ENCODE assay signal across 9 mouse cellular contexts in the genomic region with DNA sequence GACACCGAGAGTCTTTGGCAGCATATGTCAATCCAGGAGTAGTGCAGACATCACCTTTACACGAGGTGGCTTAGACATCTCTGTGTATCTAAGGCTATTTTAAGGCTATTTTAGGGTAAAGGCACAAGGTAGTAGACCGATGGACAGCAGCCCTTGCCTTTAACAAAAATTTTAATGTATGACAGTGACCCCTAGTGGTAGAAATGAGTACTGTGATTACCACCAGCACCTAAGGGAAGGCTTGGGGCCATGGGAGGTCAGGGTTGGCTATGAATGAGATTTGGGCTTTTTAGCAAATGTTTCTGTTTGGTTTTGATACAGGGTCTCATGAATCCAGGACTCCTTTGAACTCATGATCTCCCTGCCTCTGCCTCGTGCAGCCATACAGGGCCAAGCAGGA. TPM values are rescaled to one million over a fixed set of nuclear protein-coding genes. Genes with fewer than 3 reads are reported as not detected.
DNase-seq lines count a peak whose midpoint lies in the region; ATAC-seq and TF ChIP-seq lines count a peak whose summit lies in the region.
"Had no signal": no experiment of that assay in that cellular context is flagged by ENCODE, and none has a peak within 500 bp of the region (broad histone marks: within the 10 kb centered on the region; RNA-seq: fewer than 3 reads in every experiment).

No protein-coding gene starts in this region.

- H3K27me3 ChIP-seq in kidney, postnatal 0 days (ENCODE audit: insufficient read depth, low read length), result no peaks in the 10 kb centered on the region
- no peaks in the 10 kb centered on the region for H3K27me3 ChIP-seq in stomach, postnatal 0 days (ENCODE audit: control insufficient read depth, insufficient read depth, low read length)

- no peaks in the 10 kb centered on the region for H3K9me3 ChIP-seq in kidney, postnatal 0 days (replicated peaks; ENCODE audit: low read length)
- H3K9me3 ChIP-seq in stomach, postnatal 0 days (ENCODE audit: control insufficient read depth, low read length), result no peaks in the 10 kb centered on the region
- H3K9me3 ChIP-seq: limb, embryonic 15.5 days had no signal

- peak; percentile 81 for TF ChIP-seq CTCF in kidney, postnatal 0 days (IDR thresholded peaks at IDR 0.05; ENCODE audit: low read depth)
- TF ChIP-seq CTCF in stomach, postnatal 0 days (IDR thresholded peaks at IDR 0.05; ENCODE audit: low read depth), result peak; percentile 89

- DNase-seq in heart, adult 18-20 months, result peak; percentile 66 to 87
- DNase-seq in heart, postnatal 25 days (ENCODE audit: low spot score), result no peak
- DNase-seq in CD8-positive naive resting alpha-beta T cell, adult 2 months (ENCODE audit: low read depth in 2 of 2, low spot score in 2 of 2), result peak; percentile 63 to 70
- DNase-seq in cerebellum, adult 8-10 months, result peak; percentile 74
- peak; percentile 87 for DNase-seq in heart, adult 8-10 months (ENCODE audit: low spot score)
- peak; percentile 84 for DNase-seq in kidney, postnatal 0 days (ENCODE audit: low spot score)
- peak; percentile 80 for DNase-seq in mesoderm, embryonic 11.5 days (ENCODE audit: low read depth, low spot score)
- no peak for DNase-seq in stomach, postnatal 0 days (ENCODE audit: low spot score)

- no peaks in the 10 kb centered on the region for H3K36me3 ChIP-seq in kidney, postnatal 0 days (ENCODE audit: insufficient read depth, low read length)
- no peaks in the 10 kb centered on the region for H3K36me3 ChIP-seq in stomach, postnatal 0 days (ENCODE audit: control insufficient read depth, insufficient read depth, low read length)
- H3K36me3 ChIP-seq: limb, embryonic 15.5 days had no signal

- intact Hi-C loops in heart, postnatal 25 days (cut with DNase I), result loop anchor here (1.0 to 2.0 kb wide), 3 partner anchors 52 to 106 kb away; a partner anchor contains a TSS

- no peak overlapping the region for H3K4me2 ChIP-seq in kidney, postnatal 0 days (ENCODE audit: low read length)
- no peak overlapping the region for H3K4me2 ChIP-seq in stomach, postnatal 0 days (replicated peaks; ENCODE audit: low read depth)
- H3K4me2 ChIP-seq: limb, embryonic 15.5 days had no signal

- no peak overlapping the region for H3K27ac ChIP-seq in kidney, postnatal 0 days
- no peak overlapping the region for H3K27ac ChIP-seq in stomach, postnatal 0 days (replicated peaks)
- H3K27ac ChIP-seq: limb, embryonic 15.5 days had no signal

- H3K4me3 ChIP-seq in kidney, postnatal 0 days (replicated peaks; ENCODE audit: low read depth, low read length), result no peak overlapping the region
- H3K4me3 ChIP-seq in stomach, postnatal 0 days (ENCODE audit: low read depth, low read length), result no peak overlapping the region
- H3K4me3 ChIP-seq: limb, embryonic 15.5 days had no signal

- no peak; the same call in 1 of the 2 replicates for ATAC-seq in kidney, postnatal 0 days (replicated peaks; ENCODE audit: low FRiP score, low read depth)
- ATAC-seq in stomach, postnatal 0 days (ENCODE audit: low FRiP score, low TSS enrichment), result peak; percentile 44; the same call in 1 of the 2 replicates

- no peak overlapping the region for H3K9ac ChIP-seq in kidney, postnatal 0 days (ENCODE audit: low read depth, low read length)
- no peak overlapping the region for H3K9ac ChIP-seq in stomach, postnatal 0 days (ENCODE audit: low read length)
- H3K9ac ChIP-seq: limb, embryonic 15.5 days had no signal

- TF ChIP-seq EP300 in stomach, postnatal 0 days (optimal IDR thresholded peaks at IDR 0.05), result no peak

- WGBS in kidney, postnatal 0 days, result 17% methylated on average over 4 of the region's 4 CpGs
- WGBS in stomach, postnatal 0 days, result 15% methylated on average over 4 of the region's 4 CpGs

- H3K4me1 ChIP-seq in kidney, postnatal 0 days (replicated peaks; ENCODE audit: insufficient read depth, low read length), result no peaks in the 10 kb centered on the region
- H3K4me1 ChIP-seq in stomach, postnatal 0 days (replicated peaks; ENCODE audit: control insufficient read depth, insufficient read depth), result no peaks in the 10 kb centered on the region

RNA-seq across cellular contexts. Expression of a gene that starts 17.5 kb away (rescaled TPM):
- total RNA-seq in heart, adult 18-20 months (2021), result 10 to 100 TPM; 30.3 to 30.8 TPM
- total RNA-seq in heart, postnatal 25 days (2021), result 10 to 100 TPM; 23.3 to 24.6 TPM
- 10 to 100 TPM; 32.4 to 38.3 (median 35.3) TPM for total RNA-seq in heart, adult 8-10 months (2022)
- polyA plus RNA-seq in kidney, postnatal 0 days (2015; fragmentation: Nextera tagmentation; extraction: Ambion mirVana), result 45.0 and 50.1 TPM in 2 replicates
- 23.2 and 26.0 TPM in 2 replicates for polyA plus RNA-seq in stomach, postnatal 0 days (2015; fragmentation: Nextera tagmentation; extraction: Ambion mirVana)

RNA-seq across cellular contexts. Expression of a gene that starts 33.4 kb away (rescaled TPM):
- 10 to 100 TPM; 18.1 to 21.2 TPM for total RNA-seq in heart, adult 18-20 months (2021)
- 10 to 100 TPM; 26.3 to 28.6 TPM for total RNA-seq in heart, postnatal 25 days (2021)
- total RNA-seq in heart, adult 8-10 months (2022), result 10 to 100 TPM; 18.1 to 29.6 (median 24.2) TPM
- polyA plus RNA-seq in kidney, postnatal 0 days (2015; fragmentation: Nextera tagmentation; extraction: Ambion mirVana), result 83.3 and 85.1 TPM in 2 replicates
- polyA plus RNA-seq in stomach, postnatal 0 days (2015; fragmentation: Nextera tagmentation; extraction: Ambion mirVana), result 27.8 and 32.9 TPM in 2 replicates

RNA-seq across cellular contexts. Expression of a gene that starts 34.3 kb away (rescaled TPM):
- total RNA-seq in heart, adult 18-20 months (2021), result under 1 TPM; 0.41 to 0.89 TPM
- under 1 TPM; 0.45 to 0.49 TPM for total RNA-seq in heart, postnatal 25 days (2021)
- 1 to 10 TPM in 2 of 4 experiments, under 1 TPM in 2; 0.54 to 1.6 (median 1.2) TPM for total RNA-seq in heart, adult 8-10 months (2022)
- 0.28 and 0.47 TPM in 2 replicates for polyA plus RNA-seq in kidney, postnatal 0 days (2015; fragmentation: Nextera tagmentation; extraction: Ambion mirVana)
- polyA plus RNA-seq in stomach, postnatal 0 days (2015; fragmentation: Nextera tagmentation; extraction: Ambion mirVana), result 2.2 and 2.3 TPM in 2 replicates

RNA-seq across cellular contexts. Expression of a gene that starts 37.3 kb away (rescaled TPM):
- total RNA-seq in heart, adult 18-20 months (2021), result 100 to 1,000 TPM; 139 to 146 TPM
- 100 to 1,000 TPM; 136 to 142 TPM for total RNA-seq in heart, postnatal 25 days (2021)
- 100 to 1,000 TPM; 143 to 151 (median 146) TPM for total RNA-seq in heart, adult 8-10 months (2022)
- 177 and 190 TPM in 2 replicates for polyA plus RNA-seq in kidney, postnatal 0 days (2015; fragmentation: Nextera tagmentation; extraction: Ambion mirVana)
- 134 and 147 TPM in 2 replicates for polyA plus RNA-seq in stomach, postnatal 0 days (2015; fragmentation: Nextera tagmentation; extraction: Ambion mirVana)

RNA-seq across cellular contexts. Expression of a gene that starts 39.0 kb away (rescaled TPM):
- total RNA-seq in heart, adult 18-20 months (2021), result 10 to 100 TPM in 1 of 2 experiments, 1 to 10 TPM in 1; 8.9 to 10.1 TPM
- 10 to 100 TPM; 10.9 to 12.7 TPM for total RNA-seq in heart, postnatal 25 days (2021)
- 10 to 100 TPM in 3 of 4 experiments, 1 to 10 TPM in 1; 8.1 to 13.4 (median 10.8) TPM for total RNA-seq in heart, adult 8-10 months (2022)
- polyA plus RNA-seq in kidney, postnatal 0 days (2015; fragmentation: Nextera tagmentation; extraction: Ambion mirVana), result 27.9 and 29.0 TPM in 2 replicates
- polyA plus RNA-seq in stomach, postnatal 0 days (2015; fragmentation: Nextera tagmentation; extraction: Ambion mirVana), result 25.3 and 29.7 TPM in 2 replicates

Comparison
In these comparisons a context has a peak if more than half of its experiments do, and no peak if none do; other contexts are left out.
1. DNase-seq: peak in heart, adult 18-20 months (2 of 2), CD8-positive naive resting alpha-beta T cell, adult 2 months (2 of 2), cerebellum, adult 8-10 months (single experiment), heart, adult 8-10 months (single experiment), kidney, postnatal 0 days (single experiment) and mesoderm, embryonic 11.5 days (single experiment); none in heart, postnatal 25 days (single experiment) and stomach, postnatal 0 days (single experiment).